Mouse (Mus musculus) CD4-positive, CD25-positive, alpha-beta regulatory T cell, adult 9 weeks (primary cell): Measurements from ENCODE around the gene Sp1. TPM values are rescaled to one million over a fixed set of nuclear protein-coding genes. Genes with fewer than 3 reads are reported as not detected.

Experiments used
- polyA plus RNA-seq: library from polyadenylated mRNA; unstranded; fragments of 100-300 nt; shearing (Covaris generic); gene quantifications from one replicate; pipeline ENCODE4 v1.2.1, GENCODE M21; 2017

Gene Sp1
- 19.6 TPM for polyA plus RNA-seq

DNA sequence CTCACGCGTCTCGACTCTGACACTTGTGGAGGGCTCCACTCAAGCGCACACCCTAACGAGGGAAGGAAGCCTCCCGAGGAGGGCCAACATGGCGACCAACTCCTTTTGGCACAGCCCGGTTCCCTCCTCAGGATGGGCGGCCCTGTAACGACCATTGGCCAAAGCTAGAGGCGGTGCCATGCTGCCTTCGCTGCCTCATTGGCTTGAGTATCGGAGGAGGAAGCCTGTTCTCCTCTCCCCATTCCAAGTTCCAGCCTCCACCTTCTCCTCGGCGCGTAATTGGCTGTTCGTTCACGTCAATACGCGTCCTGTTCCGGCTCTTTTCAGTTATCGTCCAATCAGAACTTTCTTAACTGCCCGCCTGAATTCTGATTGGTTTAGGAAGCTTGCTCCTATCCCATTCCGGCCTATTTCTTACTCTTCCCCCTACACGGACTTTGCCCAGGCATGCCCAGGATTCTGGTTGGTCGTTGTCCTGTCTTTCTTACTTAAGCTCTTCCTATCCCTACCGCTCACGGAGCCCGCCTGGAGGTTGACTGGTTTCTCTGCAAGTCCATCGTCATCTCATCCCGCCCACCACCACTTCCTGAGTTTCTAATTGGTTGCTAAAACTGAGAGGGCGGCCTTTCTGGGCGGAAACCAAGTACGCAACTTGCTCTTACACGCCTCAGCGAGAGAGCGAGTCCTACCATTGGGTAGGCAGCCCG is at the start of gene Sp1:
Sp1 (plus strand) TSS at position 655 of the 707 bp plus-strand sequence.

DNA sequence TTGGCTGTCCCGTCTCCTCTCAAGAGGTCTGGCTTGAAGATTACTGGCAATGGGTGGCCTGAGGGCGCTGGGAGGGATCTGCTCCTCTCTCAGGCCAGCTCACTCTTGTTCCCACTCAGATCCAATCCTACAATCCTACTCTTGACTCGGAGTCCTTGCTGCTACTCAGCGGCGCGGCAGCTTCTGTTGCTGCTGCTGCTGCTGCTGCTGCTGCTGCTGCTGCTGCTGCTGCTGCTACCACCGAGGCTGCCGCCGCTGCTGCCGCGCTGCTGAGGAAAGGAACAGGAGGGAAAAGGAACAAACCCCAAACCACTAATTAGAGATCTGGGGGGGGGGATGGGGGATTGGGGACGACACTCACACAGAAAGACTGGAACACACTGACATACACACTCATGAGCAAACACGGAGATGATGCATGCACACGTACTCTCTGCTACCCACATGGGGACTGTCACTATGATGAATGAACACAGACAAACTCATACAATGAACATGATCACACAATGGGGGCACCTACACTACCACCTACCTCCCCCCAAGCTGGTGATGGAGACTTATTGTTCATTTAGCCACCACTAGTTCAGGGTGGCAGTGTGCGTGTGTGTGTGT is 39.1 kb upstream of the Sp1 start, which contains the start of gene Sp7:
Sp7 (minus strand) TSS at position 450 of the 612 bp plus-strand sequence.

DNA sequence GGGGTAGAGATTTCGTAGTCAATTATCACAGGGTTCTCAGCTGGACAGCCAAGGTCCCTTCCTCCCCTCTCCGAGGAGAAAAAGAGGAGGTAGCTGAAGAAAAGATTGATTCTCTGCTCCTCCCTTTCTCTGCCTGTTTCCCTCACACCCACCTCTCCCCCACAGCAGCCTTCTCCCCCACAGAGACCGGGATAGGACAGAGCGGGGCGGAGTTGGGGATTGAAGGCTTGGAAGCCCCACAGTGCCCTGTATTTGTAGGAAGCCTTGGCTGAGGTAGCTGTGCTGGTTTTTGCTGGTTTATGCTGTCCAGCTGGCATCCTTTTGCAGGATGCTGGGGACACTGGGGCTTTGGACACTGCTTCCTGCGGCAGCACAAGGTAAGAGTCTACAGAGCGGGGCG is 39.2 kb downstream of the Sp1 start, which contains the start of gene Amhr2:
Amhr2 (plus strand) TSS at position 222 of the 400 bp plus-strand sequence.

DNA sequence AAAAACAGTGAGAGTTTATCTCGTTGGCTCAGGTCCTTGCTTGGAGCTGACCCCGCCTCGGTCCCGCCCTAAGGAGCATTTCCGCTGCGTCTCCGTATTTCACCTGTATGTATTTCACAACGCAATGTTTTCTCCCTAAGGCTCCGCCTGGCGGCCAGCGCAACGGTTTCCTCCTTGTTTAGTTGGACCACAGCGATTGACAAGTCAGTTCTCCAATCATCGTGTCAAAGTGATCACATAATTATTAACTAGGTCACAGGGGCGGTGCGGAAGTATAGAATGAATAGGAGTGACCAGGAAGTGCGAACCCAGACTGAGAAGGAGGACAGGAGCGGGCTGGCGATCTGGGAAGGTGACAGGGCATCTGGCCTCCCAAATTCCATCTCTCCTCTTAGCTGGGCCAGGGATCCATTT is 53.0 kb downstream of the Sp1 start, which contains the start of gene Prr13:
Prr13 (plus strand) TSS at position 125 of the 414 bp plus-strand sequence.

DNA sequence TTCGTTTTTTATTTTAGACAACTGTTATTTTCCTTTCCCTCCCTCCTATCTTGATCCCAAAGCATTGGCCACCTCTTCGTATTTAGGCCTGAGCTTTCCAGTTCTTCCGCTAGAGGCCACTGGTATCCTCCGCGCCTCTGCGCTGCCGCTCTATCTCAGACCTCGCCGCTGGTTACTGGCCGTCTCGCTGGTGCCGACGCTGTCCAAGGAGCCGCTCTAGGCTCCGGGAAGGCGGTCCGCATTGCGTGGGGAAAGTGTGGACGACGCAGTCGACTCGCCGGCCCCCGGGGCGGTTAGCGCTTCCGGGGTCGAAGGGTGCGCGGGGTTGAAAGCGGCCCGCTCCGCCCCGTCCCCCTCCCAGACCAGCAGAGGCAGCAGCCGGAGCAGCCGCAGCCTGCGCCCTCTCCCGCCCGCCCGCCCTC is 64.3 kb downstream of the Sp1 start, which contains the start of gene Pcbp2:
Pcbp2 (plus strand) TSS at position 357 of the 422 bp plus-strand sequence.

Other genes with a start within 250 kb of the Sp1 start
- 48.6 TPM for gene Zfp740, start 202.9 kb upstream of the Sp1 start, polyA plus RNA-seq
- 18.0 TPM for gene Csad, start 201.4 kb upstream of the Sp1 start, polyA plus RNA-seq
- 649 TPM for gene Itgb7, start 174.2 kb upstream of the Sp1 start, polyA plus RNA-seq
- 46.8 TPM for gene Rarg, start 148.6 kb upstream of the Sp1 start, polyA plus RNA-seq
- not detected for gene Gm9918, start 135.6 kb upstream of the Sp1 start, polyA plus RNA-seq
- 63.4 TPM for gene Mfsd5, start 126.7 kb upstream of the Sp1 start, polyA plus RNA-seq
- 1.7 TPM for gene Espl1, start 109.9 kb upstream of the Sp1 start, polyA plus RNA-seq
- gene Pfdn5, start 80.0 kb upstream of the Sp1 start, polyA plus RNA-seq: 684 TPM
- gene Myg1, start 74.4 kb upstream of the Sp1 start, polyA plus RNA-seq: 119 TPM
- 60.5 TPM for gene Aaas, start 55.4 kb upstream of the Sp1 start, polyA plus RNA-seq
- not detected for gene Sp7, start 39.0 kb upstream of the Sp1 start, polyA plus RNA-seq
- not detected for gene Amhr2, start 39.2 kb downstream of the Sp1 start, polyA plus RNA-seq
- gene Prr13, start 52.9 kb downstream of the Sp1 start, polyA plus RNA-seq: 586 TPM
- 118 TPM for gene Pcbp2, start 64.4 kb downstream of the Sp1 start, polyA plus RNA-seq
- not detected for gene Gm10337, start 97.6 kb downstream of the Sp1 start, polyA plus RNA-seq
- 10.6 TPM for gene Map3k12, start 110.9 kb downstream of the Sp1 start, polyA plus RNA-seq
- 71.5 TPM for gene Tarbp2, start 112.0 kb downstream of the Sp1 start, polyA plus RNA-seq
- 6.2 TPM for gene Npff, start 118.8 kb downstream of the Sp1 start, polyA plus RNA-seq
- 0.35 TPM for gene Gm28047, start 218.9 kb downstream of the Sp1 start, polyA plus RNA-seq
- gene Atf7, start 219.3 kb downstream of the Sp1 start, polyA plus RNA-seq: 48.5 TPM